Mouse (Mus musculus) bone marrow, adult 2 months (tissue): ENCODE data around the gene Lif.

Experiments used
- CTCF ChIP-seq: fragments of 200-500 bp; IDR thresholded peaks from 2 replicates; pipeline ENCODE4 v1.5.1; 2011; ENCODE audit warnings: low read length, control low read depth; ENCODE audit not compliant: control insufficient read depth, insufficient read depth
- POLR2A ChIP-seq: fragments of 200-500 bp; IDR thresholded peaks from 2 replicates; pipeline ENCODE4 v1.6.1; 2011; ENCODE audit warnings: low read depth, mild to moderate bottlenecking, control low read depth, low read length, borderline replicate concordance; ENCODE audit not compliant: control insufficient read depth

DNA sequence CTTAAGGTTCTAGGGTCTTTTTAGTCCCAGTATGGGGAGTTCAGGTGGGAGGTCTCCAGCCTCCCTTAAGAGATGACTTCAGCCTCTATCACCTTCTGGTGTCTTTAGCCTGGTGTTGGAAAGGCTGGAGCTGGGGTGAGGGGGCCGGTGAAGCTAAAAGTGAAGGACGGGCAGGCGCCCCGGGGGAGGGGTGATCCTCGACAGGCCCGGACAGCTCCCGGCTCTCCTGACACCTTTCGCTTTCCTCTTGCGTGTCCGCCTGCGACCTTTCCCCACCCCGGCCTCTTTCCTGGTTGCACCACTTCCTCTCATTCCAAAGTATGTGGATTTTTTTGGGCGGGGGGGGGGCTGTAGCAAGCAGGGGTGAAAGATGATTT lies 9.8 kb downstream of the Lif start:
- no peak for TF ChIP-seq CTCF
- TF ChIP-seq POLR2A = no peak
